Mouse (Mus musculus) MEL (cell line): ENCODE results near the gene Pidd1.

Source experiments
- BHLHE40 ChIP-seq: IDR thresholded peaks from 2 replicates; pipeline ENCODE4 v1.6.1; 2012; ENCODE audit warnings: low read depth, mild to moderate bottlenecking, inconsistent platforms, low read length, improper control_type of control experiment, borderline replicate concordance
- CTCF ChIP-seq, 3 experiments: IDR thresholded peaks in 2 of 3; conservative IDR thresholded peaks in 1 of 3; 2 replicates each; pipeline ENCODE4 v1.5.1; 2011 to 2012; ENCODE audit warnings: low read length in 3 of 3, low read depth in 2 of 3, mild to moderate bottlenecking in 2 of 3, improper control_type of control experiment in 1 of 3, inconsistent platforms in 1 of 3, mixed read lengths in 1 of 3, moderate library complexity in 1 of 3; ENCODE audit not compliant: control insufficient read depth in 1 of 3, insufficient read depth in 1 of 3, poor library complexity in 1 of 3, severe bottlenecking in 1 of 3
- TAL1 ChIP-seq: IDR thresholded peaks from 2 replicates; pipeline ENCODE4 v1.6.1; 2012; ENCODE audit warnings: mild to moderate bottlenecking, inconsistent platforms, low read length, moderate library complexity, mixed read lengths

GRCm38 (mm10) chr7:141476981-141477370, 33.2 kb upstream of the Pidd1 start:
- TF ChIP-seq BHLHE40: no peak
- peak in 2 of 3 experiments; percentile 28 to 37; a peak in 3 of 6 replicates for TF ChIP-seq CTCF (IDR thresholded peaks at IDR 0.05 in 2 of 3, conservative IDR thresholded peaks at IDR 0.05 in 1 of 3; ENCODE audit: control insufficient read depth in 1 of 3, insufficient read depth in 1 of 3, low read depth in 2 of 3, low read length in 3 of 3, poor library complexity in 1 of 3, severe bottlenecking in 1 of 3)
- no peak for TF ChIP-seq TAL1
